Mouse (Mus musculus) induced T-regulatory cell, adult 2 months (primary cell): Measurements from ENCODE around the gene Ppm1h.

Source experiments
- DNase-seq: peaks from one replicate; pipeline ENCODE4 v3.0.0-alpha.2; 2012; ENCODE audit warnings: low read depth

Gene Ppm1h

DNA sequence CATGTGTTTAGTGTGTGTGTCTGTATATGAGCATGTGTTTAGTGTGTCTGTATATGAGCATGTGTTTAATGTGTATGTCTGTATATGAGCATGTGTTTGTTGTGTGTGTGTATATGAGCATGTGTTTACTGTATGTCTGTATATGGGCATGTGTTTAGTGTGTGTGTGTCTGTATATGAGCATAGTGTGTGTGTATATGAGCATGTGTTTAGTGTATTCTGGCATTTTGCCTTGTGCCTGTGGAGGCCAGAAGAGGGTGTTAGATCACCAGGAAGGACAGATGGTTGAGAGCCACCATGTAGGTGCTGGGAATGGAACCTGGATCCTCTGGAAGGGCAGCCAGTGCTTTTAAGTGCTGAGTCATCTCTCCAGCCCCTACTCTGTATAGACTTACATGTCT, 300.8 kb downstream of the Ppm1h start:
- DNase-seq, result no peak

- no peak for DNase-seq
These were observed 301.6 kb downstream of the Ppm1h start for GRCm38 (mm10) chr10:122980123-122980522.

DNA sequence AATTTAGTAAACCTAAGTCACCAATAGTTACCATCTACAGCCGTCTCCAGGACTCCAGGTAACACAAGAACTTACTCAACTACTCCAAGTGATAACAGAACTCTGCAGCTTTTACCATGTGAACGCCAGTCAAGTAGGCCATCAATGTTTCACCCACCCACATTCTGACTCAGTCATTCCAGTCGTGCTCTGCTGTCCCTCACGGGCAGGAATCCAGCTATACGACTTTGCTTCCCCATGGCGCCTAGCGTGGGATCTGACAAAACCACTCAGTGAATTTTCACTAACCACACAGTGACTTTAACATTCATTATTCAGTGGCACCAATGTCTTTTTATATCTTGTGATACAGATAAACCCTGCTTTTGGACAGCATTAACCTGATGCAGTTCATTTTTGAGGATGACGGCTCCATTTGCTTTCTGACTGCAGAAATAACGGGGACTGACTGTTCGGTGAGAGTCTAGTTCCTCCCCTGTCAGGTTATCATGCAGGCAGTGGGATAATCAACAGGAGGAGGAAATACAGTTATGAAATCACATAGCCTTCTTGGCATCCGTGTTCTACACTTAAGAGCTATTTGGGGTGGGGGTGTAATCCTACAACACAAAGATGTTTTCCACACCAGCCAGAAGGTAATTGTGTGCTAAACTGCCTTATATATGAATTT, 304.5 kb downstream of the Ppm1h start:
- peak; percentile 43 for DNase-seq

GRCm38 (mm10) chr10:122983579-122984530, 305.3 kb downstream of the Ppm1h start:
- peak; percentile 53 for DNase-seq

DNA sequence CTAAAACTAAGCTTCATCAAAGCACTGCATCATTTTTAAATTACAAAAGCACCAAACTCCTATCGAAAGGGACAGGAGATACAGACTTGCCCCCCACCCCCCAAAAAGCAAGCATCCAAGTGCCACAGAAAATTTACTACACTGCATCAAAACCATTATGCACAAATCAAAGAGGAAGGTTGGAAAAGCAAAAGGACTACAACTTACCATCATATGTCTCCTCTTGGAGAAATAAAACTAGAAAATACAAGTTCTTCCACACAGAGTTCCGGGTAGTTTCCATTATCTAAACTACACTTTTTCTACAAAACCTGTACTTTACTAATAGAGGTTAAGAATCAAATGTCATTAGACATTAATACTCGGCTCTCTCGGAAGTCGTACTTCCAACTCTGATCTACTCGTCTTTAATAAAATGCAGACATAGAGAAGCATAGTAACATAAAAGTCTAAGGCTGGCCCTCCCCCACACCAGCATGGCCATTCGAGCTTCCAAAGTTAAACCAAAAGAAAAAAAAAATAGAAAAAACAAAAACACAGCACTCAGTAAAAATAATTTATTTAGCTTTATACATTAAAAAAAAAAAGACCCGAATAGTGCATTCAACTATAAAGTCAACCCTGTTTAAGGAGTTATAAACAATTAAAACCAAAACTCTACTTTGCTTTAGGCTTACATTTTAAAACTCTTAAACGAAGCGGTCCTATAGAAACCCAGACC, 306.1 kb downstream of the Ppm1h start:
- DNase-seq, result no peak

GRCm38 (mm10) chr10:122985252-122985514, 306.6 kb downstream of the Ppm1h start:
- DNase-seq, result peak; percentile 80

DNA sequence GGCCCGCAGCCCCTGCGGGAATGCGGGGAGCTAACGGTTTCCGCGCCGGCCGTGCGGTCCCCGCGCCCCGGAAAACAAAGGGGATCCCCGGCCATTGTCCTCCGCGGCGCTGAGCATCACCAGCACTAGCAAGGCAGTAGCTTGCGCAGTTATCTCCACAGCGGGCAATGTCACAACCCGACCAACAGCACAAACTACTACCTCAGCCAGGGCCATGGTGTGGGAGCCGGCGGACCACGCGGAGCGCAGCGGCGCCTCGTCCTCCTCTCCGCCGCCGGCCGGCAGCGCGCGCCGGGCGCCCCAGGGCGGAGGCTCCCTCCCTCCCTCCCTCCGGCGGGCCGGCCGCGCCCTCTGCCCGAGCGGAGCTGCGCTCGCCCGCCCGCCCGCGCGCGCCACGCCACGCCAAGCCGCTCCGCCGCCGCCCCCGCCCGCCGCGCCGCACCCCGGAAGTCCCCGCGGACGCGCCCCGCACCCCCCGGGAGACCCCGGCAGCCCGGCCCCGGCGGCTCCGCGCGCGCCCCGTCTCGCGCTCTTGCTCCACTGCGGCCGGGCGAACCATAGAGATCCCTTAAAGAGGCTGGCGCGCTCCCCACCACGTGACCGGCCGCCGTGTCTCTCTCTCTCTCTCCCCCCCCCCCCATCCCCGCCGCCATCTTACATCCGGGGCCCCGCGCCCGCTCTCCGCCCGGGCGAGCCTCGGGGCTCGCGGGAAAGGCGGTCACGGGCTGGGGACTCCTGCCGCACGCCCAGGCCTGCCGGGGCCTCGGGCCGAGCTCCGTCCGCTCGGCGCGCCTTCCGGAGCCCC, 307.2 kb downstream of the Ppm1h start:
- DNase-seq, result peak; percentile 85

DNA sequence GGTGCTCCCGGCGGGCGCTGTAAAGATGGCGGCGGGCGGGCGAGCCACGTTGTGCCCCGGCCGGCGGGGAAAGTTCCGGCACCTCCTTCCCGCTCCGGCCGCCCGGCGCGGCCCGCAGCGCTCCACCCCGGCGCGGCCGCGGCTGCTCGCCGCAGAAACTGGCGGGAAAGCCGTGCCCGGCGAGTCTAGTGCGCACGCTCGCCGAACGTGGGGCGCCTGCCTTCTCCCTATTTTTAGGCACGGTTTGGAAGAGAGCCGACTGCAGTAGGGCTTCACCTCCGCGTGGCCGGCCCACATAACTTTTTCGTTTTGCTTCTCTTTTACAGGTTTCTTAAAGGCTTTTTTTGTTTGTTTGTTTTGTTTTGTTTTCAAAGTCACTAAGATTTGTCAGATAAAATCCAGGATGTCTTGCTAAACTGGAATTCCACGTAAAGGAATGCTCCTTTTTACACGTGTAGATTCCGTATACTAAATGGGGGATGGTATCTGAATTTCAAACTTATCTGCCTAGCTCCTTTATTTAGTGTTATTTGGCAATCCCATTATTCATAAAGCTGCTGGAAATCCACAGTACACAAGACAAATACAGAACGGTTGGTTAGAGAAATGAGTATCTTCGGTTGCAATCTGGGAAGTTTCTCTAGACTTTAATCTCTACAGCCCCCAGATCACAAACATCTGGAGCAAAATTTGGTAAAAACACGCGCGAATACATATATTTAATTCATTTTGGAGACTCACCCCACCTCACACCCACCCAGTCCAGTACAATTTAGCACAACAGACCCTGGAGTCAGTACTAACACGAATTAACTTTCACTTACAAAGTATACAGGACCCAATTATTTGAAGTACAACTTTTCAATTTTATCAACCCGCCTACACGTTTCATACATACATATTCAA, 308.0 kb downstream of the Ppm1h start:
- DNase-seq, result peak; percentile 79

- peak; percentile 81 for DNase-seq
These were observed 309.1 kb downstream of the Ppm1h start for GRCm38 (mm10) chr10:122987671-122988128.

- no peak for DNase-seq
These were observed 309.8 kb downstream of the Ppm1h start for GRCm38 (mm10) chr10:122988372-122988771.

GRCm38 (mm10) chr10:122989916-122990315, 311.4 kb downstream of the Ppm1h start:
- DNase-seq, result no peak

GRCm38 (mm10) chr10:122990606-122991005, 312.0 kb downstream of the Ppm1h start:
- DNase-seq, result no peak

- no peak for DNase-seq
These were observed 312.5 kb downstream of the Ppm1h start for GRCm38 (mm10) chr10:122991053-122991452.

GRCm38 (mm10) chr10:122991648-122992047, 313.1 kb downstream of the Ppm1h start:
- no peak for DNase-seq

DNA sequence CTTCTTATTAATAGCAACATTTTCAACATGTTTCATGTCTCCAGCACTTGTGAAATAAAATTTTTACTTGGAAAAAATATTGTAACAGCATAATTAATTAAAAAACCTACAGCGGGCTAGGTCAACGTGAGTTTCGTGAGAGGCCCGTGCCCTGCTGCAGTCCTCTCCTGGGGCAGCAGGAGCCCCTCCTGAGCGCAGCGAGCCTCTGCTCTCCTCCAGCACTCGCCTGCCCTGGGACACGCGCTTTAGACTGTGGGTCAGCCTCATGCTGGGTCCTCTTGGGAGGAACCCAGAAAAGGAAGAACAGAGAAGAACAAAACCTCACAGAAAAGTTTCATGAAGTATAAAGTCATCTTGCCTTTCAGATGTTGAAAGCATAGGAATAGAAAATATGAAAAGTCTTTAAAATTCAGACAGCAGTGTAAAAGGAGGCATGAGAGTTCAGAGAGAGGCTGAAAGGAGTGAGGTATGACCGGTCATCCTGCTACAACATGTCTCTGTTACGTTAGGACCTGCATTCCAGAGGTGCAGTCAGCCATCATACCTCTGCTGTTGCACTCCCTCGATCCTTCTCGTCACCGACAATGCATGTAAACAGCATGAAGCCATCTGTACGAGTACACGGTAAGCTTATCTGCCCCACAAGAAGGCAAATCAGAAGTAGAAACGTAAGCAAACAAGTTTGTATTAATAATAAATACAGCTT, 316.0 kb downstream of the Ppm1h start:
- DNase-seq, result no peak
